22 mouse cellular contexts compared by ENCODE assay signal in the genomic region with DNA sequence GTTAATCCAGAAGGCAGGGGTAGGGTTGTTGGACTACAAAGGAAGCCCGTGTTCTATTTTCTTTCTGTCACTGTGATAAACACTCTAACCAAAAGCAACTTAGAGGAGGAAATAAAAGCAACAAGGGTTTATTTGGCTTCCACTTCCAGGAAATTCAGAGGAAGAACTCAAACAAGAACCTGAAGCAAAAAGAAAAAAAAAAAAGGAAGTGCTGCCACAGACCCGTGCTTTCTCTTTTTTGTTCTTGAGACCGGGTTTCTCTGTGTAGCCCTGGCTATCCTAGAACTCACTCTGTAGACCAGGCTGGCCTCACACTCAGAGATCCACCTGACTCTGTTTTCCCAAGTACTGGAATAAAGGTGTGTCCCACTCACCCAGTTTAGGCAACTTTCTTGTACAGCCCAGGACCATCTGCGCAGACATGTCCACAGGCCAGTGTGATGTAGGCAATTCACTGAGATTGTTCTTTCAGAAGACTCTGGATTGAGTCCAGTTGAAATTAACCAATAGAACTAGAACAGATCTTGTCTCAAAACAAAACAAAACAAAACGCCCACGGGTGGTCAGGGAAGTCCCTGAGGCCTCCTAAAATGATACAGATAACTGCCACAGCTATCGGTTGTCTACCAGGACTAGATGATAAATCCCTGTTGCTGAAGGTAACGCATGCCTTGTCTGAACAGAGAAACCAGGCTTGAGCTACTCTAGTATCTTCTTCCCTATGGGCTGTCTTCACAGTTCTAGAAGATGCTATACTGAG. TPM values are rescaled to one million over a fixed set of nuclear protein-coding genes. Genes with fewer than 3 reads are reported as not detected.
A peak's percentile ranks its signal among the peaks of the same experiment; 100 is the strongest.
DNase-seq lines count a peak whose midpoint lies in the region; ATAC-seq and TF ChIP-seq lines count a peak whose summit lies in the region.
"Had no signal": no experiment of that assay in that cellular context is flagged by ENCODE, and none has a peak within 500 bp of the region (broad histone marks: within the 10 kb centered on the region; RNA-seq: fewer than 3 reads in every experiment).

No protein-coding gene starts in this region.

- H3K4me3 ChIP-seq in liver, postnatal 0 days (ENCODE audit: low read depth, low read length), result no peak overlapping the region
- no peak overlapping the region for H3K4me3 ChIP-seq in liver, embryonic 11.5 days (ENCODE audit: low read depth, low read length)
- H3K4me3 ChIP-seq in MEL (ENCODE audit: control insufficient read depth in 1 of 2, insufficient read depth in 1 of 2, low read depth in 2 of 2, low read length in 2 of 2), result no peak overlapping the region
- H3K4me3 ChIP-seq in limb, embryonic 10.5 days, result no peak overlapping the region
- H3K4me3 ChIP-seq: forebrain, embryonic 10.5 days; heart, embryonic 15.5 days; intestine, embryonic 15.5 days; limb, embryonic 13.5 days; liver, embryonic 15.5 days; midbrain, embryonic 12.5 days had no signal

- no peak for TF ChIP-seq EP300 in liver, postnatal 0 days (IDR thresholded peaks at IDR 0.05; ENCODE audit: low read depth)
- TF ChIP-seq EP300 in MEL (IDR thresholded peaks at IDR 0.05; ENCODE audit: low read depth in 1 of 2, low read length in 2 of 2), result peak; percentile 25 to 65; a peak in 3 of 4 replicates

- H3K4me2 ChIP-seq in liver, postnatal 0 days (ENCODE audit: low read depth, low read length), result no peak overlapping the region
- H3K4me2 ChIP-seq in liver, embryonic 11.5 days, result no peak overlapping the region
- H3K4me2 ChIP-seq: heart, embryonic 15.5 days; hindbrain, embryonic 14.5 days; intestine, embryonic 15.5 days; limb, embryonic 13.5 days; liver, embryonic 15.5 days; midbrain, embryonic 12.5 days had no signal

- TF ChIP-seq POLR2A in MEL (IDR thresholded peaks at IDR 0.05; ENCODE audit: control insufficient read depth in 1 of 2, insufficient read depth in 1 of 2, low read depth in 1 of 2, low read length in 2 of 2, poor library complexity in 1 of 2), result no peak

- H3K9me3 ChIP-seq in liver, postnatal 0 days (ENCODE audit: low read length), result no peaks in the 10 kb centered on the region
- H3K9me3 ChIP-seq in liver, embryonic 11.5 days (ENCODE audit: control insufficient read depth, low read length), result no peaks in the 10 kb centered on the region
- no peaks in the 10 kb centered on the region for H3K9me3 ChIP-seq in MEL (replicated peaks; ENCODE audit: insufficient read depth, low read length)
- no peaks in the 10 kb centered on the region for H3K9me3 ChIP-seq in limb, embryonic 10.5 days (replicated peaks)
- H3K9me3 ChIP-seq: forebrain, embryonic 10.5 days; heart, embryonic 15.5 days; intestine, embryonic 15.5 days; limb, embryonic 13.5 days; liver, embryonic 15.5 days; midbrain, embryonic 12.5 days had no signal

- no peak for ATAC-seq in liver, postnatal 0 days
- ATAC-seq in liver, embryonic 11.5 days (replicated peaks; ENCODE audit: low FRiP score), result no peak
- ATAC-seq in inflammation-experienced regulatory T-cells, adult 6 months, result peak; percentile 32
- ATAC-seq: forebrain, embryonic 16.5 days; intestine, embryonic 15.5 days had no signal

- no peaks in the 10 kb centered on the region; the same call in 1 of the 2 replicates for H3K36me3 ChIP-seq in liver, postnatal 0 days (replicated peaks; ENCODE audit: insufficient read depth, low read length)
- H3K36me3 ChIP-seq in liver, embryonic 11.5 days (ENCODE audit: control insufficient read depth, insufficient read depth, low read length), result no peaks in the 10 kb centered on the region
- H3K36me3 ChIP-seq in MEL (ENCODE audit: control insufficient read depth in 1 of 2, insufficient read depth in 2 of 2, low read length in 2 of 2), result peaks cover 0 to 8% of the 10 kb centered on the region in 2 experiments; a peak in 2 of 4 replicates
- H3K36me3 ChIP-seq in limb, embryonic 10.5 days, result no peaks in the 10 kb centered on the region
- H3K36me3 ChIP-seq: forebrain, embryonic 10.5 days; heart, embryonic 15.5 days; intestine, embryonic 15.5 days; limb, embryonic 13.5 days; liver, embryonic 15.5 days; midbrain, embryonic 12.5 days had no signal

- no peaks in the 10 kb centered on the region for H3K27me3 ChIP-seq in liver, postnatal 0 days (ENCODE audit: insufficient read depth, low read length)
- H3K27me3 ChIP-seq in liver, embryonic 11.5 days (replicated peaks; ENCODE audit: control insufficient read depth, insufficient read depth, low read length), result no peaks in the 10 kb centered on the region
- no peaks in the 10 kb centered on the region for H3K27me3 ChIP-seq in MEL (ENCODE audit: control insufficient read depth in 1 of 2, insufficient read depth in 2 of 2, low read length in 2 of 2)
- H3K27me3 ChIP-seq in limb, embryonic 10.5 days (ENCODE audit: low read depth, poor library complexity, severe bottlenecking), result no peaks in the 10 kb centered on the region
- H3K27me3 ChIP-seq: heart, embryonic 15.5 days; intestine, embryonic 15.5 days; limb, embryonic 13.5 days; liver, embryonic 15.5 days; midbrain, embryonic 12.5 days had no signal

- WGBS in liver, postnatal 0 days (ENCODE audit: insufficient replicate concordance), result 53% methylated on average over 8 of the region's 8 CpGs
- WGBS in liver, embryonic 11.5 days, result 54% methylated on average over 8 of the region's 8 CpGs
- WGBS in limb, embryonic 10.5 days, result 92% methylated on average over 8 of the region's 8 CpGs

- TF ChIP-seq RAD21 in MEL (IDR thresholded peaks at IDR 0.05; ENCODE audit: low read depth, low read length), result no peak

- H3K27ac ChIP-seq in liver, postnatal 0 days (ENCODE audit: low read depth), result peak overlapping the region; percentile 22; the same call in 1 of the 2 replicates
- no peak overlapping the region for H3K27ac ChIP-seq in liver, embryonic 11.5 days (ENCODE audit: low read depth, low read length)
- H3K27ac ChIP-seq in MEL (ENCODE audit: control insufficient read depth, low read depth, low read length), result no peak overlapping the region
- H3K27ac ChIP-seq in limb, embryonic 10.5 days, result no peak overlapping the region
- H3K27ac ChIP-seq: forebrain, embryonic 10.5 days; heart, embryonic 15.5 days; hindbrain, embryonic 14.5 days; intestine, embryonic 15.5 days; limb, embryonic 13.5 days; liver, embryonic 15.5 days; midbrain, embryonic 12.5 days had no signal

- H3K4me1 ChIP-seq in liver, postnatal 0 days (ENCODE audit: insufficient read depth), result peaks cover 45% of the 10 kb centered on the region
- 0 out of 2 replicates have a peak, but pooled peaks cover 2% of the 10 kb centered on the region for H3K4me1 ChIP-seq in liver, embryonic 11.5 days (replicated peaks; ENCODE audit: control insufficient read depth, insufficient read depth, low read length)
- peaks cover 2 to 10% of the 10 kb centered on the region in 2 experiments; a peak in 3 of 4 replicates for H3K4me1 ChIP-seq in MEL (ENCODE audit: control insufficient read depth in 1 of 2, insufficient read depth in 2 of 2, low read length in 2 of 2)
- H3K4me1 ChIP-seq in limb, embryonic 10.5 days, result no peaks in the 10 kb centered on the region
- H3K4me1 ChIP-seq: forebrain, embryonic 10.5 days; intestine, embryonic 15.5 days; limb, embryonic 13.5 days; midbrain, embryonic 12.5 days had no signal

- no peaks in the 10 kb centered on the region for H3K79me2 ChIP-seq in MEL (ENCODE audit: control insufficient read depth, insufficient read depth, low read length, poor library complexity)

- no peak for DNase-seq in liver, postnatal 0 days
- no peak for DNase-seq in liver, embryonic 11.5 days (ENCODE audit: low spot score)
- peak; percentile 43 for DNase-seq in MEL (ENCODE audit: low read depth, low spot score)
- DNase-seq in layer of hippocampus, adult 9-11 months, result no peak
- DNase-seq in cerebellum, adult 9-10 months, result no peak
- DNase-seq in limb, embryonic 10.5 days (ENCODE audit: low spot score), result no peak
- DNase-seq: adrenal gland, postnatal 14 days; cerebellum, adult 8-10 months; gastrocnemius, postnatal 14 days; heart, postnatal 4 days; kidney, adult 8-10 months; kidney, postnatal 10 days; layer of hippocampus, postnatal 36 days had no signal

- no peak for TF ChIP-seq CTCF in liver, postnatal 0 days (IDR thresholded peaks at IDR 0.05; ENCODE audit: low read depth)
- no peak for TF ChIP-seq CTCF in MEL (IDR thresholded peaks at IDR 0.05 in 2 of 3, conservative IDR thresholded peaks at IDR 0.05 in 1 of 3; ENCODE audit: control insufficient read depth in 1 of 3, insufficient read depth in 1 of 3, low read depth in 2 of 3, low read length in 3 of 3, poor library complexity in 1 of 3, severe bottlenecking in 1 of 3)

- H3K9ac ChIP-seq in liver, postnatal 0 days (replicated peaks), result no peak overlapping the region
- no peak overlapping the region for H3K9ac ChIP-seq in liver, embryonic 11.5 days (ENCODE audit: low read depth, low read length)
- no peak overlapping the region for H3K9ac ChIP-seq in MEL (ENCODE audit: control insufficient read depth, low read depth, low read length, poor library complexity, severe bottlenecking)
- H3K9ac ChIP-seq: heart, embryonic 15.5 days; hindbrain, embryonic 14.5 days; intestine, embryonic 15.5 days; limb, embryonic 13.5 days; liver, embryonic 15.5 days; midbrain, embryonic 12.5 days had no signal

TF ChIP-seq in MEL, 35 proteins besides CTCF, POLR2A, EP300 and RAD21 (continues in another document):
- no peak for TF ChIP-seq NELFE (IDR thresholded peaks at IDR 0.05; ENCODE audit: low read depth, low read length)
- peak; percentile 90 for TF ChIP-seq ZNF384 (IDR thresholded peaks at IDR 0.05; ENCODE audit: low read depth, low read length)
- TF ChIP-seq RCOR1 (IDR thresholded peaks at IDR 0.05; ENCODE audit: low read depth, low read length), result peak; percentile 66; the same call in 1 of the 2 replicates
- TF ChIP-seq POLR2AphosphoS5 (IDR thresholded peaks at IDR 0.05; ENCODE audit: borderline replicate concordance, low read depth, low read length), result no peak
- TF ChIP-seq ZC3H11A (IDR thresholded peaks at IDR 0.05; ENCODE audit: low read depth, low read length), result no peak
- TF ChIP-seq TCF12 (IDR thresholded peaks at IDR 0.05; ENCODE audit: low read depth, low read length), result peak; percentile 40; the same call in 1 of the 2 replicates
- TF ChIP-seq JUND (IDR thresholded peaks at IDR 0.05; ENCODE audit: low read depth, low read length), result no peak
- TF ChIP-seq ETS1 (IDR thresholded peaks at IDR 0.05; ENCODE audit: low read depth, low read length), result 0 out of 2 replicates have a peak, but pooled peaks have one; percentile 10
- TF ChIP-seq GATA1 (IDR thresholded peaks at IDR 0.05; ENCODE audit: low read depth, low read length), result peak; percentile 38; the same call in 1 of the 2 replicates
- TF ChIP-seq TBP (IDR thresholded peaks at IDR 0.05; ENCODE audit: low read depth, low read length), result no peak

RNA-seq across cellular contexts. Expression of gene Adipor2, which starts 15.8 kb away (rescaled TPM):
- 53.9 and 58.6 TPM in 2 replicates for polyA plus RNA-seq in liver, postnatal 0 days (2015; fragmentation: Nextera tagmentation; extraction: Ambion mirVana)
- 15.8 and 16.5 TPM in 2 replicates for polyA plus RNA-seq in liver, embryonic 11.5 days (2014; fragmentation: Nextera tagmentation; extraction: Ambion mirVana)
- 37.9 and 41.3 TPM in 2 replicates for total RNA-seq in MEL (2012; rRNA removed)
- 10 to 100 TPM in 1 of 2 experiments, not detected in 1; 37.6 TPM for polyA plus RNA-seq in MEL (2012; ENCODE audit: insufficient read depth in 1 of 2, insufficient read length in 2 of 2, low read depth in 1 of 2, low replicate concordance in 2 of 2, missing spikeins in 1 of 2)
- 1 to 10 TPM; 9.3 to 9.7 (median 9.4) TPM for polyA plus RNA-seq in inflammation-experienced regulatory T-cells, adult 6 months (2017; shearing (Covaris generic))
- polyA plus RNA-seq in limb, embryonic 10.5 days (2016; fragmentation: Nextera tagmentation; extraction: Ambion mirVana), result 27.8 and 29.4 TPM in 2 replicates
